In the genomic region with DNA sequence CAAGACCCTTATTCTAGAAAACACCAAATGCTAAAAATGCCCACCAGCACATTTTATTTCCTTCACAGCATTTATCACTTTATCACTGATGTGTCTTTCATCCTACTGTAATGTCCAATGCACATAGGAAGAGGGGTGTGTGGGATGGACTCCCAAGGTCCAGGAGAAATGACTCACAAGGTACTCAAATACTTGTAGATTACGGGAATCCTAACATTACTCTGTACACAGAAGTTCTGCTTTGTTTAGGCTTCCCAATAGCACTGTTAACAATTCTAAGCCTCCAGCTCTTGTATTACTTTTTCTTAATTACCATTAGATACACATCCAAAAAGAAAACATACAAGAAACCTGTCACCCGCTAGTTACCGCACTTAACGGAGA, we compare ENCODE assay signal across 8 mouse cellular contexts. TPM values are rescaled to one million over a fixed set of nuclear protein-coding genes. Genes with fewer than 3 reads are reported as not detected.
DNase-seq lines count a peak whose midpoint lies in the region; ATAC-seq lines count a peak whose summit lies in the region.

No protein-coding gene starts in this region.

- peak overlapping the region; percentile 67 for H3K4me2 ChIP-seq in kidney, embryonic 14.5 days (replicated peaks; ENCODE audit: low read depth, low read length)
- peak overlapping the region; percentile 59 for H3K4me2 ChIP-seq in hindbrain, embryonic 12.5 days (replicated peaks)
- H3K4me2 ChIP-seq in midbrain, embryonic 12.5 days (replicated peaks): peak overlapping the region; percentile 66

- no peak for ATAC-seq in kidney, embryonic 14.5 days (ENCODE audit: low FRiP score, low TSS enrichment)
- ATAC-seq in hindbrain, embryonic 12.5 days (ENCODE audit: low FRiP score): no peak
- ATAC-seq in midbrain, embryonic 12.5 days (ENCODE audit: low FRiP score, low read depth): no peak

- H3K4me3 ChIP-seq in kidney, embryonic 14.5 days (ENCODE audit: low read length): peak overlapping the region; percentile 93
- peak overlapping the region; percentile 94 for H3K4me3 ChIP-seq in hindbrain, embryonic 12.5 days
- peak overlapping the region; percentile 79 for H3K4me3 ChIP-seq in midbrain, embryonic 12.5 days

- peak overlapping the region; percentile 98 for H3K9ac ChIP-seq in kidney, embryonic 14.5 days (ENCODE audit: low read depth, low read length)
- peak overlapping the region; percentile 99 for H3K9ac ChIP-seq in hindbrain, embryonic 12.5 days
- peak overlapping the region; percentile 97 for H3K9ac ChIP-seq in midbrain, embryonic 12.5 days (replicated peaks)

- no peaks in the 10 kb centered on the region for H3K36me3 ChIP-seq in kidney, embryonic 14.5 days (ENCODE audit: control insufficient read depth, insufficient read depth, low read length)
- no peaks in the 10 kb centered on the region for H3K36me3 ChIP-seq in hindbrain, embryonic 12.5 days
- H3K36me3 ChIP-seq in midbrain, embryonic 12.5 days: no peaks in the 10 kb centered on the region

- 0% methylated on average over 4 of the region's 4 CpGs for WGBS in kidney, embryonic 14.5 days
- WGBS in hindbrain, embryonic 12.5 days: 3% methylated on average over 4 of the region's 4 CpGs
- 2% methylated on average over 4 of the region's 4 CpGs for WGBS in midbrain, embryonic 12.5 days

- no peak for DNase-seq in kidney, adult 9 months
- DNase-seq in R1 (ENCODE audit: low read depth, low spot score) (peak; percentile 21), adipocyte (ENCODE audit: low spot score) (no peak)
- DNase-seq in layer of hippocampus, postnatal 10 days (ENCODE audit: low spot score in 2 of 2): no peak
- DNase-seq in right cerebral cortex, postnatal 25 days: no peak

- H3K27ac ChIP-seq in kidney, embryonic 14.5 days (ENCODE audit: low read depth, low read length): peak overlapping the region; percentile 99
- peak overlapping the region; percentile 99; the same call in 1 of the 2 replicates for H3K27ac ChIP-seq in hindbrain, embryonic 12.5 days
- H3K27ac ChIP-seq in midbrain, embryonic 12.5 days (replicated peaks): peak overlapping the region; percentile 99; the same call in 1 of the 2 replicates

- H3K4me1 ChIP-seq in kidney, embryonic 14.5 days (ENCODE audit: control insufficient read depth, insufficient read depth, low read length): peaks cover 14% of the 10 kb centered on the region; the same call in 1 of the 2 replicates
- H3K4me1 ChIP-seq in hindbrain, embryonic 12.5 days: peaks cover 22% of the 10 kb centered on the region
- peaks cover 18% of the 10 kb centered on the region for H3K4me1 ChIP-seq in midbrain, embryonic 12.5 days

- no peaks in the 10 kb centered on the region for H3K9me3 ChIP-seq in kidney, embryonic 14.5 days (ENCODE audit: control insufficient read depth, low read length)
- H3K9me3 ChIP-seq in hindbrain, embryonic 12.5 days (replicated peaks): no peaks in the 10 kb centered on the region
- H3K9me3 ChIP-seq in midbrain, embryonic 12.5 days: no peaks in the 10 kb centered on the region

- no peaks in the 10 kb centered on the region for H3K27me3 ChIP-seq in kidney, embryonic 14.5 days (ENCODE audit: control insufficient read depth, insufficient read depth, low read length)
- H3K27me3 ChIP-seq in hindbrain, embryonic 12.5 days: no peaks in the 10 kb centered on the region
- no peaks in the 10 kb centered on the region for H3K27me3 ChIP-seq in midbrain, embryonic 12.5 days

RNA-seq across cellular contexts. Expression of gene Slc39a10, which starts 40.4 kb away (rescaled TPM):
- polyA plus RNA-seq in kidney, embryonic 14.5 days (2014; fragmentation: Nextera tagmentation; extraction: Ambion mirVana): 47.5 and 66.8 TPM in 2 replicates
- polyA plus RNA-seq in hindbrain, embryonic 12.5 days (2016; fragmentation: Nextera tagmentation; extraction: Ambion mirVana): 74.9 and 79.0 TPM in 2 replicates
- polyA plus RNA-seq in midbrain, embryonic 12.5 days (2016; fragmentation: Nextera tagmentation; extraction: Ambion mirVana): 77.3 and 82.4 TPM in 2 replicates
- 10 to 100 TPM; 85.2 to 94.1 TPM for total RNA-seq in layer of hippocampus, postnatal 10 days (2021)
